In genomic region chr13:51106816-51107215, GRCm38 (mm10) we compare ENCODE assay signal across 25 mouse cellular contexts. TPM values are rescaled to one million over a fixed set of nuclear protein-coding genes. Genes with fewer than 3 reads are reported as not detected.
DNase-seq lines count a peak whose midpoint lies in the region; ATAC-seq lines count a peak whose summit lies in the region.
"Had no signal": no experiment of that assay in that cellular context is flagged by ENCODE, and none has a peak within 500 bp of the region (broad histone marks: within the 10 kb centered on the region; RNA-seq: fewer than 3 reads in every experiment).

No protein-coding gene starts in this region.

- no peak overlapping the region for H3K9ac ChIP-seq in forebrain, embryonic 12.5 days
- H3K9ac ChIP-seq: heart, embryonic 15.5 days; intestine, embryonic 15.5 days; limb, embryonic 15.5 days; liver, embryonic 15.5 days; lung, embryonic 15.5 days had no signal

- peak; percentile 23 for DNase-seq in lung, postnatal 25 days (ENCODE audit: low spot score)
- no peak for DNase-seq in lung, postnatal 14 days
- peak; percentile 83 for DNase-seq in splenic B cell, adult 2 months (ENCODE audit: low read depth, low spot score)
- DNase-seq in embryo, embryonic 9.5 days (ENCODE audit: extremely low spot score) = no peak
- DNase-seq: adrenal gland, postnatal 10 days; cerebellum, adult 9-10 months; gastrocnemius, postnatal 36 days; kidney, adult 8-10 months; kidney, postnatal 10 days; left cerebral cortex, postnatal 4 days; thymus, adult 2 months had no signal

- 95% methylated on average over 4 of the region's 4 CpGs for WGBS in forebrain, embryonic 12.5 days

- H3K27ac ChIP-seq in forebrain, embryonic 12.5 days = no peak overlapping the region
- H3K27ac ChIP-seq: heart, embryonic 15.5 days; hindbrain, embryonic 10.5 days; intestine, embryonic 15.5 days; limb, embryonic 15.5 days; liver, embryonic 15.5 days; lung, embryonic 15.5 days had no signal

- H3K9me3 ChIP-seq in forebrain, embryonic 12.5 days = peaks cover 53% of the 10 kb centered on the region
- H3K9me3 ChIP-seq: heart, embryonic 15.5 days; intestine, embryonic 15.5 days; liver, embryonic 15.5 days had no signal

- H3K27me3 ChIP-seq in splenic B cell, adult 2 months (ENCODE audit: control insufficient read depth, insufficient read depth, low read length, poor library complexity, severe bottlenecking) = no peaks in the 10 kb centered on the region
- H3K27me3 ChIP-seq in forebrain, embryonic 12.5 days = no peaks in the 10 kb centered on the region
- H3K27me3 ChIP-seq: heart, embryonic 15.5 days; intestine, embryonic 15.5 days; limb, embryonic 15.5 days; liver, embryonic 15.5 days; lung, embryonic 15.5 days had no signal

- H3K4me1 ChIP-seq in forebrain, embryonic 12.5 days = 0 out of 2 replicates have a peak, but pooled peaks cover 4% of the 10 kb centered on the region

- H3K4me3 ChIP-seq in forebrain, embryonic 12.5 days (replicated peaks) = no peak overlapping the region
- H3K4me3 ChIP-seq: heart, embryonic 15.5 days; hindbrain, embryonic 10.5 days; intestine, embryonic 15.5 days; limb, embryonic 15.5 days; liver, embryonic 15.5 days; lung, embryonic 15.5 days had no signal

- ATAC-seq in common myeloid progenitor, adult 5-6 weeks (replicated peaks; ENCODE audit: low read depth, poor library complexity, severe bottlenecking) = peak; percentile 57; the same call in 1 of the 2 replicates
- peak; percentile 67 for ATAC-seq in neutrophil, adult 5-6 weeks (ENCODE audit: extremely low read depth, insufficient number of reproducible peaks, low FRiP score, poor library complexity, severe bottlenecking)
- no peak for ATAC-seq in erythroblast, adult 5-6 weeks (replicated peaks; ENCODE audit: low FRiP score, poor library complexity, severe bottlenecking)
- no peak for ATAC-seq in forebrain, embryonic 12.5 days (ENCODE audit: low FRiP score)
- ATAC-seq: activated CD4-positive, CD25-positive, alpha-beta regulatory T cell, adult 4 months; CD4-positive, CD25-positive, alpha-beta regulatory T cell, adult 4 months; hindbrain, embryonic 16.5 days; intestine, embryonic 15.5 days; midbrain, embryonic 16.5 days had no signal

- H3K36me3 ChIP-seq in splenic B cell, adult 2 months (ENCODE audit: control insufficient read depth, insufficient read depth, low read length, poor library complexity, severe bottlenecking) = no peaks in the 10 kb centered on the region; the same call in 1 of the 2 replicates
- peaks cover 54% of the 10 kb centered on the region for H3K36me3 ChIP-seq in forebrain, embryonic 12.5 days (replicated peaks)
- H3K36me3 ChIP-seq: liver, embryonic 15.5 days had no signal

- no peak overlapping the region for H3K4me2 ChIP-seq in forebrain, embryonic 12.5 days
- H3K4me2 ChIP-seq: heart, embryonic 15.5 days; intestine, embryonic 15.5 days; limb, embryonic 15.5 days; liver, embryonic 15.5 days; lung, embryonic 15.5 days had no signal

RNA-seq across cellular contexts. Expression of gene Spin1, which starts 6.1 kb away (rescaled TPM):
- total RNA-seq in common myeloid progenitor, adult 5-6 weeks (2017) = 40.1 and 53.8 TPM in 2 replicates
- 44.5 and 46.9 TPM in 2 replicates for total RNA-seq in neutrophil, adult 5-6 weeks (2017)
- 4.4 and 6.9 TPM in 2 replicates for total RNA-seq in erythroblast, adult 5-6 weeks (2015; ENCODE audit: low replicate concordance)
- 6.0 and 9.3 TPM in 2 replicates for total RNA-seq in erythroblast, adult 5-6 weeks (2017; ENCODE audit: low replicate concordance)
- polyA plus RNA-seq in forebrain, embryonic 12.5 days (2016; fragmentation: Nextera tagmentation; extraction: Ambion mirVana) = 120 and 129 TPM in 2 replicates

Comparison
In these comparisons a context has a peak if more than half of its experiments do, and no peak if none do; other contexts are left out.
1. DNase-seq: peak in lung, postnatal 25 days (single experiment) and splenic B cell, adult 2 months (single experiment); none in lung, postnatal 14 days (single experiment) and embryo, embryonic 9.5 days (single experiment).
2. ATAC-seq: peak in common myeloid progenitor, adult 5-6 weeks (single experiment) and neutrophil, adult 5-6 weeks (single experiment); none in erythroblast, adult 5-6 weeks (single experiment) and forebrain, embryonic 12.5 days (single experiment).